Mouse (Mus musculus) neural tube, embryonic 11.5 days (tissue): ENCODE results near the gene Disp2. TPM values are rescaled to one million over a fixed set of nuclear protein-coding genes. Genes with fewer than 3 reads are reported as not detected.
A peak's percentile ranks its signal among the peaks of the same experiment; 100 is the strongest.

Experiments used
- ATAC-seq: fragments of 200-750 bp; cut with Nextera tagmentation; 2 replicates; pipeline ENCODE4 v1.8.0; 2017; ENCODE audit warnings: moderate number of reproducible peaks, mild to moderate bottlenecking, moderate TSS enrichment, moderate library complexity; ENCODE audit not compliant: insufficient read depth, low FRiP score, low TSS enrichment
- DNase-seq: peaks from one replicate; pipeline ENCODE4 v3.0.0-alpha.2; 2015; ENCODE audit warnings: low spot score
- H3K27ac ChIP-seq: fragments of 300-500 bp; sonication (generic); 2 replicates; pipeline ENCODE4 v1.5.1; 2014; ENCODE audit warnings: low read depth, mild to moderate bottlenecking, low read length
- H3K27me3 ChIP-seq: fragments of 300-500 bp; sonication (generic); 2 replicates; pipeline ENCODE4 v1.6.1; 2014; ENCODE audit warnings: mild to moderate bottlenecking, low read length, mixed read lengths; ENCODE audit not compliant: control insufficient read depth, insufficient read depth
- H3K36me3 ChIP-seq: fragments of 300-500 bp; sonication (generic); 2 replicates; pipeline ENCODE4 v1.6.1; 2014; ENCODE audit warnings: mild to moderate bottlenecking, low read length, moderate library complexity, mixed read lengths; ENCODE audit not compliant: control insufficient read depth, insufficient read depth
- H3K4me1 ChIP-seq: fragments of 300-500 bp; sonication (generic); 2 replicates; pipeline ENCODE4 v1.6.1; 2014; ENCODE audit warnings: low read length, mixed read lengths; ENCODE audit not compliant: control insufficient read depth, insufficient read depth
- H3K4me2 ChIP-seq: fragments of 300-500 bp; sonication (generic); 2 replicates; pipeline ENCODE4 v1.6.1; 2014; ENCODE audit warnings: low read depth, mild to moderate bottlenecking, moderate library complexity
- H3K4me3 ChIP-seq: fragments of 300-500 bp; sonication (generic); 2 replicates; pipeline ENCODE4 v1.5.1; 2014; ENCODE audit warnings: low read depth, low read length
- H3K9ac ChIP-seq: fragments of 300-500 bp; sonication (generic); 2 replicates; pipeline ENCODE4 v1.6.1; 2014; ENCODE audit warnings: mild to moderate bottlenecking, low read length
- H3K9me3 ChIP-seq: fragments of 300-500 bp; sonication (generic); 2 replicates; pipeline ENCODE4 v1.6.1; 2016; ENCODE audit warnings: low read length; ENCODE audit not compliant: control insufficient read depth
- WGBS: fragments of 180-500 bp; shearing (Covaris S2); extraction: QIAGEN DNeasy Blood & Tissue Kit; methylation state at CpG from one replicate; pipeline ENCODE4 v1.1.7; 2014; 5-methylcytosine and 5-hydroxymethylcytosine counted together
- polyA plus RNA-seq: library from polyadenylated mRNA; unstranded; fragments of >200 nt; fragmentation: Nextera tagmentation; extraction: Ambion mirVana; gene quantifications from 2 replicates; pipeline ENCODE4 v1.2.1, GENCODE M21; 2014

The Disp2 gene
- polyA plus RNA-seq, 1 experiment from 2014 or later, result 12.6 TPM

- H3K27me3 ChIP-seq, result no peaks in the 10 kb centered on the region
- H3K36me3 ChIP-seq, result no peaks in the 10 kb centered on the region
- H3K9me3 ChIP-seq, result no peaks in the 10 kb centered on the region
- no peak overlapping the region for H3K27ac ChIP-seq
- DNase-seq (no peak), ATAC-seq (no peak)
- no peaks in the 10 kb centered on the region for H3K4me1 ChIP-seq
- H3K4me2 ChIP-seq, result no peak overlapping the region
- 73% methylated on average over 3 of the region's 3 CpGs for whole genome bisulfite sequencing
- H3K9ac ChIP-seq, result no peak overlapping the region
- H3K4me3 ChIP-seq, result no peak overlapping the region
These were observed 25.6 kb downstream of the Disp2 start for GRCm38 (mm10) chr2:118805137-118805536.

GRCm38 (mm10) chr2:118805756-118806155 is 26.2 kb downstream of the Disp2 start:
- no peaks in the 10 kb centered on the region for H3K9me3 ChIP-seq
- no peak overlapping the region for H3K4me2 ChIP-seq
- no peak overlapping the region for H3K27ac ChIP-seq
- no peaks in the 10 kb centered on the region for H3K4me1 ChIP-seq
- ATAC-seq (no peak), DNase-seq (no peak)
- 44% methylated on average over 3 of the region's 3 CpGs for WGBS
- no peak overlapping the region for H3K4me3 ChIP-seq
- H3K27me3 ChIP-seq, result no peaks in the 10 kb centered on the region
- no peak overlapping the region for H3K9ac ChIP-seq
- no peaks in the 10 kb centered on the region for H3K36me3 ChIP-seq

- Histone ChIP-seq H3K27me3 (no peaks in the 10 kb centered on the region), H3K9ac (no peak overlapping the region), H3K4me3 (no peak overlapping the region), H3K27ac (no peak overlapping the region), H3K4me1 (no peaks in the 10 kb centered on the region), H3K9me3 (no peaks in the 10 kb centered on the region), H3K36me3 (no peaks in the 10 kb centered on the region), H3K4me2 (no peak overlapping the region)
- ATAC-seq (no peak), DNase-seq (no peak)
- 75% methylated on average over 4 of the region's 4 CpGs for WGBS
These were observed 27.3 kb downstream of the Disp2 start for GRCm38 (mm10) chr2:118806860-118807259.

DNA sequence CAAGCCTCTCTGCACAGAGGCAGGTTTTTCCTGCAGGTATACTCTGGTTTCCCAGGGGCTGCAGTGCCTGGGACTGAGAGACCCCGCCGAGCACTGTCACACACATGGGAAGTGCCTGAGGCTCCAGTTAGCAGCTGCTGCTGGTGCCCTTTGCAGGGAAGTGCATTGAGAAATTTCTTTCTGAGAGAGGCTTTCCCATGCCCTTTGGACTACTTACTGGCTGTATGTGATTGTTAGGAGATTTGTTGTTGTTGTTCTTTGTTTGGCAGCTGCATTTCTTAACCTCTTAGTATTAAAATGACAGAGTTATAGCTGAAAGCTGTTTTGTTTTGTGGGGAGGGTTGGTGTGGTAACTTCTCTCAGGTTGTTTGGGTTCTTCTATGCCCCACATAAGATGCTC is 31.3 kb downstream of the Disp2 start:
- DNase-seq, result no peak
- Histone ChIP-seq H3K4me2 (no peak overlapping the region), H3K9ac (no peak overlapping the region), H3K4me3 (no peak overlapping the region), H3K4me1 (peaks cover 7% of the 10 kb centered on the region; the same call in 1 of the 2 replicates), H3K27me3 (no peaks in the 10 kb centered on the region), H3K36me3 (no peaks in the 10 kb centered on the region), H3K27ac (no peak overlapping the region), H3K9me3 (no peaks in the 10 kb centered on the region)
- WGBS, result 26% methylated on average over 2 of the region's 2 CpGs
- ATAC-seq, result no peak

DNA sequence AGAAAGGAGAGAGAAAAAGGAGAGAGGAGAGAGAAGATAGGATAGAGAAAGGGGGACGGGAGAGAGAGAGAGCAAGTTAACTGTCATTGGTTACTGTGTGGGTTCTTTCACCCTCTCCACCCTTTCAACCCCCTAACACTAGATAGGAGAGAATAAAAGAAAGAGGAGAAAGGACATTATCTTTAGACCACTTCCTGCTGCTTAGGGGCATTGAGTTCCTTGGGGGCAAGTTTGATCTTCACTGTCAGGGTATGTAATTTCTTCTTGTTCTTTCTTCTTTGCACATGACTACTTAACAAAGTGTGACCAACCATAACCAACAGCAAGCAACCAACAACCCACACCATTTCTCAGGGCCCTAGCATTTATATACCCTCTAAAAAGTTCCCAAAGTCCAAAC is 33.2 kb downstream of the Disp2 start:
- H3K36me3 ChIP-seq, result no peaks in the 10 kb centered on the region; the same call in 1 of the 2 replicates
- H3K27ac ChIP-seq, result no peak overlapping the region
- H3K27me3 ChIP-seq, result no peaks in the 10 kb centered on the region
- no peak overlapping the region for H3K9ac ChIP-seq
- DNase-seq (no peak), ATAC-seq (no peak)
- H3K4me2 ChIP-seq, result no peak overlapping the region
- peaks cover 7% of the 10 kb centered on the region; the same call in 1 of the 2 replicates for H3K4me1 ChIP-seq
- H3K9me3 ChIP-seq, result no peaks in the 10 kb centered on the region
- 57% methylated on average over 1 of the region's 1 CpGs for WGBS
- H3K4me3 ChIP-seq, result no peak overlapping the region

DNA sequence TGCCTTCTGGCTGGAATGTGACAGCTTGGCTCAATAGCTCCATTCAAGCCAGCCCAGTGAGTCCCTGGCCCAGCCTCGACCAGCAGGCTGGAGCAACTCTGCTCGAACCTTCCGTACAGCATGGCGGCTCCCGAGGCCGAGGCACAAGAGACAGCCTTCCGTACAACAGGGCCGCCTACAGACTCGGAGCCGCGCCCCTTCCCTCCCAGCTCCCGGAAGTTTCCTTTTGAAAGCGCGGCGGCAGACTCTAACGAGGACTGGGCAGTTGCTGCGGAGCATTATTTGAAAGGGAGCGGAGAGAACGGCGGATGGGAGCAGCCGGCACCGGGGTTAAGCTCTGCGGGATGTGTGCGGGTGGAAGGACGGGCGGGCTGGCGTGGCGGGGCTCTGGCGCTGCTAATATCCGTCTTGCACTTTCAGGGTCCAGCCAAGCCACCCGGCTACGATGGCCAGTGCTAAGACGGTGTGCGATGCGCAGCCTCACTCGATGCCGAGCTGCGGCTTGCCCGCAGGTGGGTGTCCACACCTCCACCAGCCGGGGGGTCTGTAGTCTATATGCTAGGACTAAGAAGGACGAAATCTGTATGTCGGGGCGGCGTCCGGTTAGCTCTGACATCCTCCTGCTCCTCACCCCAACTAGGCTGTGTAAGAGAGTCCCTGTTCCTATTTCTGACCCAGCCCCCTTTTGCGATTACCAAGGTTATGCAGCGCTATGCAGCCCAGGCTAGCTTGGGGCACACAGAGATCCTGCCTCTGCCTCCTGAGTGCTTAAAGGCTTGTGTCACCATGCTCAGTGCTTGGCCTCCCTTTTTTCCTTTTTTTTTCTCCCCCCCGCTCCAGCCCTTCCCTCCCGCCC is 34.7 kb downstream of the Disp2 start, which contains the start of gene Knstrn:
Knstrn (plus strand) TSS at position 23 of the 856 bp plus-strand sequence.
- Histone ChIP-seq H3K4me1 (peaks cover 7% of the 10 kb centered on the region; the same call in 1 of the 2 replicates), H3K9me3 (no peaks in the 10 kb centered on the region), H3K4me3 (peak within 1 kb of the TSS; percentile 75), H3K27me3 (no peaks in the 10 kb centered on the region), H3K27ac (peak within 1 kb of the TSS; percentile 49; the same call in 1 of the 2 replicates), H3K9ac (peak within 1 kb of the TSS; percentile 83), H3K36me3 (peaks cover 2% of the 10 kb centered on the region), H3K4me2 (peak within 1 kb of the TSS; percentile 82)
- 2% methylated on average over 49 of the region's 49 CpGs for WGBS
- peak; percentile 98 for ATAC-seq
- DNase-seq, result peak; percentile 94

GRCm38 (mm10) chr2:118822800-118823199 is 43.3 kb downstream of the Disp2 start:
- no peak overlapping the region for H3K4me3 ChIP-seq
- H3K9ac ChIP-seq, result no peak overlapping the region
- WGBS, result 99% methylated on average over 5 of the region's 5 CpGs
- ATAC-seq (no peak), DNase-seq (no peak)
- no peaks in the 10 kb centered on the region for H3K4me1 ChIP-seq
- no peak overlapping the region for H3K27ac ChIP-seq
- no peaks in the 10 kb centered on the region for H3K9me3 ChIP-seq
- H3K36me3 ChIP-seq, result peaks cover 12% of the 10 kb centered on the region
- no peak overlapping the region for H3K4me2 ChIP-seq
- H3K27me3 ChIP-seq, result no peaks in the 10 kb centered on the region

DNA sequence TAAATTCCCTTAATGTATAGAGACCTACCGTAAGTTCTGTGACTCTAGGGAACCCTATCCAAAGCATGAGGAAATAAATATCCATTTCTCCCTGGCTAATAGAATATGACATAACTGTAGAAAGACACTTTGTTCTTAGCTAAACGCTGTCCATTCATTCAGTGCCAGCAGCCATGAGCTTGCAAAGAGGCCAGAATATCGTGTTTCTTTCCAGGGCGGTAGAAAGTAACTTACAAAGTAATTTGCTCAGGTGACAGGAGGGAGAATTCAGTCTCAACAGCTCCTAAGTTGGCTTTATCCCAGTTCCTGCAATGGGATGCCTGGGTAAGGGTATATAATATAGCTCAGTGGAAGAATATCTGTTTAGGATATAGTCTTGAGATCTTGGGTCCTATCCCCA is 44.9 kb downstream of the Disp2 start:
- Histone ChIP-seq H3K36me3 (peaks cover 10% of the 10 kb centered on the region; the same call in 1 of the 2 replicates), H3K4me2 (no peak overlapping the region), H3K4me1 (no peaks in the 10 kb centered on the region), H3K4me3 (no peak overlapping the region), H3K27me3 (no peaks in the 10 kb centered on the region), H3K9ac (no peak overlapping the region), H3K9me3 (no peaks in the 10 kb centered on the region), H3K27ac (no peak overlapping the region)
- ATAC-seq (no peak), DNase-seq (no peak)
- 95% methylated on average over 4 of the region's 4 CpGs for WGBS

GRCm38 (mm10) chr2:118829096-118829495 is 49.6 kb downstream of the Disp2 start:
- H3K27ac ChIP-seq, result no peak overlapping the region
- no peaks in the 10 kb centered on the region for H3K4me1 ChIP-seq
- ATAC-seq, result no peak
- H3K9ac ChIP-seq, result no peak overlapping the region
- 93% methylated on average over 5 of the region's 5 CpGs for WGBS
- no peak overlapping the region for H3K4me2 ChIP-seq
- H3K9me3 ChIP-seq, result no peaks in the 10 kb centered on the region
- peaks cover 3% of the 10 kb centered on the region for H3K36me3 ChIP-seq
- H3K27me3 ChIP-seq, result no peaks in the 10 kb centered on the region
- no peak overlapping the region for H3K4me3 ChIP-seq
- no peak for DNase-seq
